Mouse (Mus musculus) CD4-positive, CD25-positive, alpha-beta regulatory T cell, adult 4 months (primary cell): ENCODE results near the gene Etv6. TPM values are rescaled to one million over a fixed set of nuclear protein-coding genes. Genes with fewer than 3 reads are reported as not detected.
A peak's percentile ranks its signal among the peaks of the same experiment; 100 is the strongest.

Source experiments
- ATAC-seq: one replicate; pipeline ENCODE4 v1.8.0; 2017
- polyA plus RNA-seq, 2 experiments: library from polyadenylated mRNA; unstranded; fragments of 100-300 nt; shearing (Covaris generic); gene quantifications; one replicate each; pipeline ENCODE4 v1.2.1; 2017

The Etv6 gene
- polyA plus RNA-seq, 2 experiments from 2014 or later: 9.6 to 11.6 TPM

- no peak for ATAC-seq
Observed at GRCm38 (mm10) chr6:134173439-134173838, 137.9 kb downstream of the Etv6 start.

- peak; percentile 59 for ATAC-seq
Observed at GRCm38 (mm10) chr6:134175059-134175458, 139.6 kb downstream of the Etv6 start.

GRCm38 (mm10) chr6:134177196-134177595, 141.7 kb downstream of the Etv6 start:
- ATAC-seq: no peak

- ATAC-seq: no peak
Observed at GRCm38 (mm10) chr6:134182301-134182948, 146.9 kb downstream of the Etv6 start.

GRCm38 (mm10) chr6:134183592-134184342, 148.3 kb downstream of the Etv6 start:
- peak; percentile 60 for ATAC-seq

GRCm38 (mm10) chr6:134186286-134186903, 150.9 kb downstream of the Etv6 start:
- no peak for ATAC-seq

- no peak for ATAC-seq
Observed at GRCm38 (mm10) chr6:134188719-134189118, 153.2 kb downstream of the Etv6 start.

GRCm38 (mm10) chr6:134189174-134189573, 153.7 kb downstream of the Etv6 start:
- ATAC-seq: no peak

GRCm38 (mm10) chr6:134189575-134190132, 154.2 kb downstream of the Etv6 start:
- peak; percentile 74 for ATAC-seq

GRCm38 (mm10) chr6:134190597-134191278, 155.2 kb downstream of the Etv6 start:
- no peak for ATAC-seq

GRCm38 (mm10) chr6:134192710-134193109, 157.2 kb downstream of the Etv6 start:
- ATAC-seq: no peak

GRCm38 (mm10) chr6:134199895-134200294, 164.4 kb downstream of the Etv6 start:
- no peak for ATAC-seq

- ATAC-seq: no peak
Observed at GRCm38 (mm10) chr6:134200577-134200976, 165.1 kb downstream of the Etv6 start.

- ATAC-seq: no peak
Observed at GRCm38 (mm10) chr6:134202176-134202575, 166.7 kb downstream of the Etv6 start.

GRCm38 (mm10) chr6:134205163-134205562, 169.7 kb downstream of the Etv6 start:
- ATAC-seq: no peak

- no peak for ATAC-seq
Observed at GRCm38 (mm10) chr6:134205726-134206125, 170.2 kb downstream of the Etv6 start.

- ATAC-seq: no peak
Observed at GRCm38 (mm10) chr6:134206251-134206650, 170.8 kb downstream of the Etv6 start.

- peak; percentile 82 for ATAC-seq
Observed at GRCm38 (mm10) chr6:134207391-134208179, 172.1 kb downstream of the Etv6 start.

- ATAC-seq: peak; percentile 29
Observed at GRCm38 (mm10) chr6:134208180-134208952, 172.9 kb downstream of the Etv6 start.

- ATAC-seq: no peak
Observed at GRCm38 (mm10) chr6:134210675-134211457, 175.4 kb downstream of the Etv6 start.
